Mouse (Mus musculus) C2C12 (cell line): ENCODE measurements around the gene Hs3st4. TPM values are rescaled to one million over a fixed set of nuclear protein-coding genes. Genes with fewer than 3 reads are reported as not detected.

Source experiments
- H3K27me3 ChIP-seq: one replicate; pipeline ENCODE4 v1.6.1; 2011; ENCODE audit not compliant: control insufficient read depth, insufficient read depth, insufficient read length
- H3K36me3 ChIP-seq: one replicate; pipeline ENCODE4 v1.6.1; 2011; ENCODE audit not compliant: control insufficient read depth, insufficient read depth
- H3K4me3 ChIP-seq: one replicate; pipeline ENCODE4 v1.5.1; 2011; ENCODE audit warnings: mild to moderate bottlenecking, control low read depth; ENCODE audit not compliant: poor library complexity, insufficient read depth, severe bottlenecking
- H3K79me2 ChIP-seq: one replicate; pipeline ENCODE4 v1.6.1; 2011; ENCODE audit not compliant: control insufficient read depth, insufficient read depth
- H3K79me3 ChIP-seq: one replicate; pipeline ENCODE4 v1.6.1; 2011; ENCODE audit warnings: low read depth, control low read depth
- H3ac ChIP-seq: one replicate; pipeline ENCODE3; 2011; ENCODE audit warnings: low read depth; ENCODE audit not compliant: control insufficient read depth, insufficient read length
- CEBPB ChIP-seq: IDR thresholded peaks from one replicate; pipeline ENCODE4 v1.6.1; 2011; ENCODE audit warnings: low read depth, mild to moderate bottlenecking, control low read depth, moderate library complexity
- CTCF ChIP-seq: IDR thresholded peaks from one replicate; pipeline ENCODE4 v1.5.1; 2011; ENCODE audit not compliant: control insufficient read depth, insufficient read depth, insufficient read length
- FOSL1 ChIP-seq: IDR thresholded peaks from one replicate; pipeline ENCODE4 v1.8.0; 2011; ENCODE audit warnings: mild to moderate bottlenecking, low read length; ENCODE audit not compliant: poor library complexity, insufficient read depth, severe bottlenecking
- MAX ChIP-seq: IDR thresholded peaks from one replicate; pipeline ENCODE4 v1.6.1; 2011; ENCODE audit warnings: mild to moderate bottlenecking, control low read depth
- MYOD1 ChIP-seq: IDR thresholded peaks from one replicate; pipeline ENCODE4 v1.6.1; 2011; ENCODE audit warnings: low read depth; ENCODE audit not compliant: control insufficient read depth, insufficient read length
- MYOG ChIP-seq: IDR thresholded peaks from one replicate; pipeline ENCODE4 v1.6.1; 2011; ENCODE audit not compliant: control insufficient read depth, insufficient read length; ENCODE audit errors: extremely low read depth
- USF1 ChIP-seq: IDR thresholded peaks from one replicate; pipeline ENCODE4 v1.6.1; 2011; ENCODE audit warnings: low read depth, mild to moderate bottlenecking, control low read depth, moderate library complexity
- polyA plus RNA-seq: library from polyadenylated mRNA; unstranded; fragments of >200 nt; fragmentation: generic; extraction: Trizol; gene quantifications from one replicate; pipeline ENCODE4 v1.2.1, GENCODE M21; 2012; ENCODE audit warnings: missing spikeins

The Hs3st4 gene
- polyA plus RNA-seq, 1 experiment: not detected

- Histone ChIP-seq H3K36me3 (no peaks in the 10 kb centered on the region), H3K4me3 (no peak overlapping the region), H3K79me3 (no peaks in the 10 kb centered on the region), H3K79me2 (no peaks in the 10 kb centered on the region), H3K27me3 (no peaks in the 10 kb centered on the region), H3ac (no peak overlapping the region)
- TF ChIP-seq CEBPB: no peak
- TF ChIP-seq USF1: no peak
- no peak for TF ChIP-seq CTCF
- no peak for TF ChIP-seq MYOG
- no peak for TF ChIP-seq FOSL1
- TF ChIP-seq MAX: no peak
- TF ChIP-seq MYOD1: no peak
Measured at GRCm38 (mm10) chr7:124383489-124383888, 400.8 kb downstream of the Hs3st4 start.

- Histone ChIP-seq H3K79me3 (no peaks in the 10 kb centered on the region), H3K27me3 (no peaks in the 10 kb centered on the region), H3K4me3 (no peak overlapping the region), H3K36me3 (no peaks in the 10 kb centered on the region), H3ac (no peak overlapping the region), H3K79me2 (no peaks in the 10 kb centered on the region)
- TF ChIP-seq USF1 (no peak), MYOG (no peak), FOSL1 (no peak), MAX (no peak), CTCF (no peak)
Measured at GRCm38 (mm10) chr7:124399184-124399583, 416.5 kb downstream of the Hs3st4 start.

GRCm38 (mm10) chr7:124426951-124427350, 444.3 kb downstream of the Hs3st4 start:
- Histone ChIP-seq H3K27me3 (no peaks in the 10 kb centered on the region), H3ac (no peak overlapping the region), H3K79me3 (no peaks in the 10 kb centered on the region), H3K36me3 (no peaks in the 10 kb centered on the region), H3K4me3 (no peak overlapping the region), H3K79me2 (no peaks in the 10 kb centered on the region)
- TF ChIP-seq MYOD1 (no peak), MAX (no peak), USF1 (no peak), FOSL1 (no peak), MYOG (no peak), CEBPB (no peak), CTCF (no peak)
